Mouse (Mus musculus): Measurements from ENCODE around the gene 5730409E04Rik. TPM values are rescaled to one million over a fixed set of nuclear protein-coding genes. Genes with fewer than 3 reads are reported as not detected.

Gene 5730409E04Rik
- total RNA-seq (2021) (10 to 100 TPM in 1 of 2 experiments, 1 to 10 TPM in 1; 8.1 to 19.0 TPM), polyA plus RNA-seq (2012; rRNA removed) (19.3 and 20.7 TPM in 2 replicates)
- long read RNA-seq: 0 reads

GRCm38 (mm10) chr4:126609606-126610181 lies at the start of gene 5730409E04Rik:
Gene 5730409E04Rik (plus strand): TSS chr4:126609818.
- DNase-seq: peak; percentile 95

- no peak for DNase-seq
Measured at GRCm38 (mm10) chr4:126563798-126564197, 45.8 kb upstream of the 5730409E04Rik start.

GRCm38 (mm10) chr4:126567243-126567642 lies 42.4 kb upstream of the 5730409E04Rik start:
- no peak for DNase-seq

GRCm38 (mm10) chr4:126569783-126570182 lies 39.8 kb upstream of the 5730409E04Rik start:
- no peak for DNase-seq

GRCm38 (mm10) chr4:126576281-126576680 lies 33.3 kb upstream of the 5730409E04Rik start:
- DNase-seq: no peak

DNA sequence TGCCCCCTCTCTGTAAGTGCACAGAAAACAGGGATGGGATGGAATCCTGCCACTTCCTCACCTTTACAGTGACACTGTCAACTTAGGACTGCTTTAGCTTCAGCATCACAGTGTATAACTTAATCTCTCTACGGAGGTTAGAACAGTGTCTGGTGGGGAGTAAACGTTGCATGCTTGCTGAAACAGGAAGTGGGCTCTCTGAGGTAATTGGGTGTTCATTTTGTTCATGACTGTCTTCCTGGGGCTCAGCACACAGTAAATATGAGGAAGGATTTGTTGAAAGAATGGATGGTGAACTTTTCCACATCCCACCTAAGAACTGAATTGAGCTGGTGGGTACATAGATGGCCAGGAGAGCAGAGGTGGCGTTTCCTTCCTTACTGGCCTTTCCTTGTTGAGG lies 31.7 kb upstream of the 5730409E04Rik start:
- DNase-seq: no peak

DNA sequence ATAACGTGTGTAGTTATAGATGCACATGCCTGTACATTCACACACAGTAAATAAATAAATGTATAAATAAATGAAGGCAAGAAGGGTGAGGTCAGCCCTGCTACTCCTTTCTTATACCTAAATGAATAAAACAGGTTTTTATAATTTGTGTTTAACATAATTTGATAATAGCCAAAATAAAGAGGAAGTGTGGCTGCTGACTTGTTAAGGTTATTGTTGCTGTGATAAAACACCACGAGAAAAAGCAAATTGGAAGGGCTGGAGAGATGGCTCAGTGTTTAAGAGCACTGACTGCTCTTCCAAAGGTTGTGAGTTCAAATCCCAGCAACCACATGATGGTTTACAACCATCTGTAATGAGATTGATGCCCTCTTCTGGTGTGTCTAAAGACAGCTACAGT lies 30.5 kb upstream of the 5730409E04Rik start:
- no peak for DNase-seq

DNA sequence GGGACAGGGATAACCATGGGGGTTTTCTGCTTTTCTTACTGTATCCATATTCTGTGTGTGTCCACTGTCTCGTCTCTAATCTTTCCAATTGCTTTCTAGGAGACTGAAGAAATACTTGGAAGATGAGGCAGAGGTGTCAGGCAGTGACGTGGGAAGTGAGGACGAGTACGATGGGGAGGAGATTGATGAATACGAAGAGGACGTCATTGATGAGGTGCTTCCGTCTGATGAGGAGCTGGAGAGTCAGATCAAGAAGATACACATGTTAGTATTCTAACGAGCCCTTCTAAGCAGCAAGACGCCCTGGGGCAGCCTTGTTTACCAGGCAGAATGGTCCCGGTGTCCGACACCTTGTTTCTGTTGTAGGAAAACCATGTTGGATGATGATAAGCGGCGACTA lies 23.9 kb upstream of the 5730409E04Rik start:
- DNase-seq: no peak

DNA sequence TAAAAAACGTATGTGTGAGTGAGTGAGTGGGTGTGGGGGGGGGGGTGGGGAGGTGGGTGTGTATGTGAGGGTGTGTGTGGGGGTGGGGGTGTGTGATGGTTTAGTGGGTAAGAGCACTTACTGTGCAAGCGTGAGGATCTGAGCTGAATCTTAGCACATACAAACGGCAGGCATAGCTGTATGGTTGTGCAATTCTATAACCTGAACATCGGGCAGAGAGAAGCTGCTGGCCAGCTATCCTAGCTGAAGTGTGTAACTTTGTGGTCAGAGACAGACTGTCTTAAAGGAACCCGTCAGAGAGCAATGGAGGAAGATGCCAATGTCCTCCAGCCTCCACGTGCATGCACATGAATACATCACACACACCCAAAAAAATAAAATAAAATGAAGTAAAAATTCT lies 17.6 kb upstream of the 5730409E04Rik start:
- no peak for DNase-seq

DNA sequence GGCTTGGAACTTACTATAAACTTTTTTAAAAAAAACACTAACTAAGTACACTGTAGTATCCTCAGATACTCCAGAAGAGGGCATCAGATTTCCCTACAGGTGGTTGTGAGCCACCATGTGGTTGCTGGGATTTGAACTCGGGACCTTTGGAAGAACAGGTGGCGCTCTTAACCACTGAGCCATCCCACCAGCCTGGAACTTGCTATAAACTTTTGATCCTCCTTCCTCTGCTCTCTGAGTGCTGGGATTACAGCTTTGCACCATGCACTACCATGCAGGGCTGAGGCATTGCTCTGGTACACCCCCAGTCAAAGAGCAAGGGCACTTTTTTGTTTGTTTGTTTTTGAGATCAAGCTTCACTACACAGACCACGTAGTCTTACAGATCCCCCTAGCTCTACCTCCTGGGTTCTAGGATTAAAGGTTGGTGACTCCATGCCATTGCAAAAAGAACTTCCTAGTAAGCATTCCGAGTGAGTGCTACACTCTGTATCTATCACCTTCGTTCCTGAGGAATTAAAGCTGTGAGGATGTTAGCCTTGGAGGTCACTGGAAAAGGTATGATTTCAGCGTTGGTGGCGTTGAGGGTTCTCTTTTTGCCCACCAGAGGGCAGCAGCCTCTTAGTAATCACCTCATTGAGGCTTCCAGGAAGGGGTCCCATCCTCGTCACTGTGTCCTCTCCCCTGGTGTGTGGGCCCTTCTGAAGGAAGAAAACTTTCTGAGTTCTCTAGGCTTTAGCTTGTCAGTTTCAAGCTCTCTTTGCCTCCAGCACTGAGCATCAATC lies 9.5 kb upstream of the 5730409E04Rik start:
- DNase-seq: no peak

DNA sequence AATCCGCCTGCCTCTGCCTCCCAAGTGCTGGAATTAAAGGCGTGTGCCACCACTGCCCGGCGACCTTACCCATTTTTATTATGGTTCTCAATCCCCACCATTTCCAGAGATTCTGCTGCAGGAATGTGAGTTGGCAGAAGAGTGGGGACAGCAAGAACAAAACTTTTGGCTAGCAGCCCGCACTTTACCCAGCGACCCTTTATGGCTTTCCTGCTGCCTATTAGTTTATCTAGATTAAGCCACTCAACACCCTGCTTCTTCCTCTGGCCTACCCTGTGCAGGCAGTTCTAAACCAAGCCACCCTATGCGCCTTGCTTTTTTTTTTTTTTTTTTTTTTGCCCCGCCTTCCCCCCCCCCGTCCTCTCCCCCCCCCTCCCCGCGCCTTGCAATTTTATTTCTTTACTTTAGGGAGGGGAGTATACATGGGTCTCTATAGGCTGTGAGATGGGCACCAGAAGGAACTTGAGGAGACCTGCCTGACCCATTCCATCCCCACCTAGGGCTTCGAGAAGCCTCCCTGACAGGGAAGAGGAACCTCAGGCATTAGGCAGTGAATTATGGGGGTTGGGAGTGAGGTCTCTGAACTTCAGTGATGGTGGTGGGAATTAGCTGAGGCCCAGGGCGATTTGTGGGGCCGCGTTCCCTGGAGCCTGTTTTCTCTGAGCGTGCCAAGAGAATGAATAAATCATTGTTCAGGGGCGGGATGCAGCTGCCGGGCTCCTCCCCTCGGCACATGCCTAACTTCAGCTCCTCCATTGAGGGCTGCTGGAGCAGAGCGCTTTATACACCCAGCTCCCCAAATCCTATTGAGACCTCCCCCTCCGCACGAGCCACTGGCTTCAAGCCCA lies 7.8 kb upstream of the 5730409E04Rik start:
- peak; percentile 68 for DNase-seq

DNA sequence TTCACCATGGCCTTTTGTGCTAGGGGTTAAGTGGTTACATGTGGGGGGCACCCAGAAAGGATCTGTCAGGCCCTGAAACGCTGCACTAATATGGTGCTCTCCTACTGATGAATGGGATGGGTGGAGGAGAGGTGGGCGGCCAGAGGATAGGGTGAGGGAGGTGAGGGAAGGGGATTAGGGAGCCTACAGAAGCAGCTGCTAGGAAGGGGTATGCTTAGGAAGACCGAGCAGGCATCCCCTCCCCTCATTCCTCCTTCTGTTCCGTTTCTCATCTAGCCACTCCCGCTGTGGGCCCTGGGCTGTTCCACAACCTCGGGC lies 7.2 kb upstream of the 5730409E04Rik start:
- no peak for DNase-seq

DNA sequence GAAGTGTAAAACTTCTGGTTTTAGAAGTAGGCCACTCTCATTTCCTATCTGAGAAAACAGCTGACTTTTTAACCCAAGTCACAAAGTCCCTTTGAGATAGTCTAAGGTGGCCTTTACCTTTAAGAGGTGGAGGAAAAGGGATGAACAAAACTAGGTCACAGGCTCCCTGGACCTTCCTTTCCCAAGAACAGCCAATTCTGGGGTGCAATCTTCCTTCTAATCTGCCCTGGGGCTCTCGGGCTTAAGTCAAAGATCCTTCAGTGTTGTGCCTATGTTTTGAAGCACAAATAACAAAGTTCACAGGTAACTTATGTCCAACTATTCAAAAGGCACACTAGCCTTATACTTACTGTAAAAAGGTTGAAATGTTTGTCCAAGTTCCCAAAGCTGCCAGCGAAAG lies 5.5 kb upstream of the 5730409E04Rik start:
- no peak for DNase-seq

- no peak for DNase-seq
Measured at GRCm38 (mm10) chr4:126605751-126606150, 3.9 kb upstream of the 5730409E04Rik start.

DNA sequence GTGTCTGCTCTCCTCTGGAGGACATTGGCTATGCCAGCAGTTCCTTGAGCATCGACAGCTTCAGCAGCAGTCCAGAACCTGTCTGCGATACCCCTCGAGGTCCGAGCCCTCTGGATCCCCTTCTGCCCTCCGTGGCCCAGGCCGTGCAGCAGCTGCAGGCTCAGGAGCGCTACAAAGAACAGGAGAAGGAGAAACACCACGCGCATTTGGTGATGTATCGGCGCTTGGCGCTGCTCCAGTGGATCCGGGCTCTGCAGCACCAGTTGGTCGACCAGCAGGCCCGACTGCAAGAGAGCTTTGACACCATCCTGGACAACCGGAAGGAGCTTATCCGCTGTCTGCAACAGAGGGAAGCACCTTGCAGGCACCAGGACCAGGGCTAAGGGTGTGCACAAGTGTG lies 2.4 kb downstream of the 5730409E04Rik start:
- DNase-seq: no peak

DNA sequence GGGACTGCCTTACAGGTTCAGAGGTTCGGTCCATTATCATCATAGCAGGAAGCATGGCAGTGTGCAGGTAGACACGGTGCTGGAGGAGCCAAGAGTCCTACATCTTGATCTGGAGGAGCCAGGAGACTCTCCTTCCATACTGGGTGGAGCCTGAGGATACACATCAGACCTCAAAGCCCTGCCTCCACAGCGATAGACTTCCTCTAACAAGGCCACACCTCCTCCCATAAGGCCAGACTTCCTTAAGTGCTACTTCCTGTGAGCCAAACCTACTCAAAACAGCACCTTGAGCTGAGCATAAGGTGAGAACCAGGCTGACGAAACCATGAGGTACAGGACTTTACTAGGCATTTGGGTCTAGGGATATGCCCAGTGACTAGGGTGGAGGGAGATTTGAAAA lies 6.7 kb downstream of the 5730409E04Rik start:
- no peak for DNase-seq

DNA sequence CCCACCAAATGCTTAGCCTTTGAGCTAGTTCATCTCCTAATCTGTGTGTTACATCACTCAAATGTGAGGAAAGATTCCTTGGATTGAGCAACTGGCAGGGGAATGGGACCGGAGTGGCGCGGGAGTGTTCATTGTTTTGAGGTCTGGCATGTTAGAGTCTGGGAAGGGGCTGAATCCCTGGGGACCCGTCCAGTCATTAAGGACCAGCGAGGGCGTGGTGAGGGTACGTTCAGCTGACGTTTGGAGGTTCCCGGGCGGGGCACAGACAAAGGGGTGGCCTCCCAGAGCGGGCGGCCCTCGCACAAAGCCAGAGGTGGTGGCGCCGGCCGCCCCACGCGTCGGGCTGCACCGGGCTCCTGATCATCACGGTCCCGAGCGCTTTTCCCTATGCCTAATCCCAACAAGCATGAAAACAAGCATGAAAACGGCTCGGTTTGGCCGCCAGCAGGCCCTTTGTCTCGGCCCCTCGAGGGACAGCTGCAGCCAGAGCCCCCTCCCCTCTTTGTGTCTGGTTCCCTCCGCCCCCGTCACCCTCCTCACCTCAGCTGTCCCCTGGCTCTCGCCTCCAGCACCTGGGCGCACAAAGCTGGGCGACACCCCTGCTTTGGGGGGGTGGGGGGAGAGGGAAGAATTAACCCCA lies 10.2 kb downstream of the 5730409E04Rik start:
- DNase-seq: no peak

DNA sequence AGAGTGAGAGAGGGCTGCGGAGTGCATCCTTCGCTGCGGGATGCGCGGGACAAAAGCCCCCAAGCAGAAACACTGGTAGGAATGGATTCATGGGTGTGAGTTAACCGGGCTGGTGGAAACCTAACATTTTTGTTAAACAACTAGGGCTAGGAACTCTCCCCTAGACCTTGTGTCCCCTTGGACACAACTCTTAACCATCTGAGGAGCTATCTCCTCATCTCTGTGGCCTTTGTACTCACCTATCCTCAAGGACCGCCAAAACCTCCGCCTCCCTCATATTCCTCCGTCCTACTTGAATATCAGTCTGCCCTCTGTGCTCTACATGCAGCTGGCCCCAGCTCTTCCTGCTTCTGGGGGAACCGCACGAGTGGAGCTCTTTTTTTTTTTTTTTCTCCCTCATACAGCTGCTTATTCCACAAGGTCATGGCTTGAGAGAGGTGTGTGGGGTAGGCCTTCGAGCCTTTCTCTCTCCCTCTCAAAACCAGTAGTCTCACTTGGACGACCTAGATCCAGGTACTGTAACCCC lies 10.8 kb downstream of the 5730409E04Rik start:
- no peak for DNase-seq

DNA sequence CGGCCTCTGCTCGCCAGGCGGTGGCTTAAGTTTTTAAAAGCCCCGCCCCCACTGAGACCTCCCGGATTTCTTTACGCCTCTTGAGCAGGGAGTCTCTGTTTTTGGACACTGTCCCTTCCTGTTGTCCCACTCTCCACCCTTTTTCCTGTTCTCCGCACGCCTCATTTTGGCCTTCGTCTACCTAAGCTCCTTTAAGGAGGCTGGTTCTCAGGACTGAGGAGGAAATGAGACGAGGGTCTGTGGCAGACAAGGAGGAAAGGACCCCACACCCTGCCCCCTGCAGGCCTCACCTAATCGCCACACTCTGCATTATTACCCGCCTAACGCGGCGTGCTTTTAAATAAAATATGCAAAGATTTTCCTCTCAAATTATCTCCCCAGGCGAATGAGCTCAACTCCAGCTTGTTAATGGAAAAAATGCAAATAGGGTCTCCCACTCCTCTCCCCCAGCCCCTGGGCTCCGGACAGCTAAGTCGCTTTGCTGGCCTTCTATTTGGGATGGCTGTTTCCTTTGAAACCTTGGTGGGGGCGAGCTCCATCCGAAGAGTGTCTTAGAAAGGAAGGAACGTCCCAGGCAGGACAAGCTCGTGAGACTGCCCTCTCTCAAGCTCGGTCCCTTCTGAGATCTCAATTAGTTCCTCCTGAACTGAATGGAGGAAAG lies 17.5 kb downstream of the 5730409E04Rik start:
- DNase-seq: peak; percentile 10

DNA sequence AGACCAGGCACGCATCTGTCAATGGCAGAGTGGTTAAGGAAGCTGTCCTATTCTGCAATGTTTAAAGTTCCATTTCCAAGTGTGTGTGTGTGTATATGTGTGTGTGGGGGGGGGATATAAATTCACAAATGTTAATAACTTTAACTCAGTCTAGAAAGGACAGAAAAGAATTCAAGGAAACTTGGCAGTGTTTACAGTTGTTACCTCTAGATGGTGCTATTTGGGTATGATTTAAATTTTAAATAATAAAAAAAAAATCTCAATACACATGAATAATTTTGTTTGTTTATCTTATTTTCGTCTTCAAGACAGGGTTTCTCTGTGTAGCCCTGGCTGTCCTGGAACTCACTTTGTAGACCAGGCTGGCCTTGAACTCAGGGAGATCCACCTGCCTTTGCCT lies 22.3 kb downstream of the 5730409E04Rik start:
- no peak for DNase-seq

GRCm38 (mm10) chr4:126632668-126633067 lies 23.1 kb downstream of the 5730409E04Rik start:
- DNase-seq: no peak

GRCm38 (mm10) chr4:126636330-126636729 lies 26.7 kb downstream of the 5730409E04Rik start:
- DNase-seq: no peak
